Mouse (Mus musculus) spleen, postnatal 36 days (tissue): ENCODE measurements around the gene Sgo2a.
A peak's percentile ranks its signal among the peaks of the same experiment; 100 is the strongest.
"Not testable (repeated sequence)": the region's sequence is repeated elsewhere in the genome, so short reads cannot be mapped to it uniquely, and the experiment has no call there.

Experiments used
- DNase-seq, 2 experiments: peaks; one replicate each; pipeline ENCODE4 v3.0.0; 2022; ENCODE audit warnings: low spot score in 2 of 2, mixed read lengths in 1 of 2

The Sgo2a gene

GRCm38 (mm10) chr1:57995432-57996132 lies at the start of gene Sgo2a:
Gene Sgo2a (plus strand): TSS chr1:57995971.
- peak; percentile 91 for DNase-seq

GRCm38 (mm10) chr1:57947552-57948347 lies 48.0 kb upstream of the Sgo2a start:
- DNase-seq = no peak

GRCm38 (mm10) chr1:57949195-57949594 lies 46.6 kb upstream of the Sgo2a start:
- no peak for DNase-seq

- no peak for DNase-seq
Observed at GRCm38 (mm10) chr1:57949716-57950115, 46.1 kb upstream of the Sgo2a start.

GRCm38 (mm10) chr1:57952509-57952908 lies 43.3 kb upstream of the Sgo2a start:
- DNase-seq = no peak

- DNase-seq = no peak
Observed at GRCm38 (mm10) chr1:57953586-57954375, 42.0 kb upstream of the Sgo2a start.

- DNase-seq = no peak
Observed at GRCm38 (mm10) chr1:57954376-57954765, 41.4 kb upstream of the Sgo2a start.

GRCm38 (mm10) chr1:57955774-57956173 lies 40.0 kb upstream of the Sgo2a start:
- no peak for DNase-seq

- DNase-seq = peak; percentile 90 to 93
Observed at GRCm38 (mm10) chr1:57969327-57970271, 26.2 kb upstream of the Sgo2a start.

GRCm38 (mm10) chr1:57971588-57971987 lies 24.2 kb upstream of the Sgo2a start:
- DNase-seq = no peak

- no peak for DNase-seq
Observed at GRCm38 (mm10) chr1:57976860-57977259, 18.9 kb upstream of the Sgo2a start.

GRCm38 (mm10) chr1:57989052-57989600 lies 6.6 kb upstream of the Sgo2a start:
- DNase-seq = no peak

- no peak for DNase-seq
Observed at GRCm38 (mm10) chr1:57991277-57991676, 4.5 kb upstream of the Sgo2a start.

GRCm38 (mm10) chr1:57996133-57996615 lies 403 bp downstream of the Sgo2a start:
- DNase-seq = peak in 1 of 2 experiments; percentile 1

GRCm38 (mm10) chr1:57998146-57998545 lies 2.4 kb downstream of the Sgo2a start:
- no peak for DNase-seq

GRCm38 (mm10) chr1:58006388-58006787 lies 10.6 kb downstream of the Sgo2a start:
- not testable (repeated sequence) for DNase-seq

GRCm38 (mm10) chr1:58018856-58019255 lies 23.1 kb downstream of the Sgo2a start, which contains the start of gene Kctd18:
Gene Kctd18 (minus strand): TSS chr1:58018956.
- no peak for DNase-seq

- DNase-seq = no peak
Observed at GRCm38 (mm10) chr1:58027707-58028106, 31.9 kb downstream of the Sgo2a start.

- peak; percentile 1 to 4 for DNase-seq
Observed at GRCm38 (mm10) chr1:58029636-58030117, 33.9 kb downstream of the Sgo2a start, which contains the start of gene Aox1. Gene Aox1 (plus strand): TSS chr1:58029931.

GRCm38 (mm10) chr1:58030156-58030871 lies 34.5 kb downstream of the Sgo2a start:
- DNase-seq = no peak
